Mouse (Mus musculus): ENCODE measurements at regions not wholly inside any gene's neighbourhood (a gene's known extent, or its start where the extent isn't known, plus 50 kb on each side); places are given as distances from the start of the nearest gene placed in this dataset.

DNA sequence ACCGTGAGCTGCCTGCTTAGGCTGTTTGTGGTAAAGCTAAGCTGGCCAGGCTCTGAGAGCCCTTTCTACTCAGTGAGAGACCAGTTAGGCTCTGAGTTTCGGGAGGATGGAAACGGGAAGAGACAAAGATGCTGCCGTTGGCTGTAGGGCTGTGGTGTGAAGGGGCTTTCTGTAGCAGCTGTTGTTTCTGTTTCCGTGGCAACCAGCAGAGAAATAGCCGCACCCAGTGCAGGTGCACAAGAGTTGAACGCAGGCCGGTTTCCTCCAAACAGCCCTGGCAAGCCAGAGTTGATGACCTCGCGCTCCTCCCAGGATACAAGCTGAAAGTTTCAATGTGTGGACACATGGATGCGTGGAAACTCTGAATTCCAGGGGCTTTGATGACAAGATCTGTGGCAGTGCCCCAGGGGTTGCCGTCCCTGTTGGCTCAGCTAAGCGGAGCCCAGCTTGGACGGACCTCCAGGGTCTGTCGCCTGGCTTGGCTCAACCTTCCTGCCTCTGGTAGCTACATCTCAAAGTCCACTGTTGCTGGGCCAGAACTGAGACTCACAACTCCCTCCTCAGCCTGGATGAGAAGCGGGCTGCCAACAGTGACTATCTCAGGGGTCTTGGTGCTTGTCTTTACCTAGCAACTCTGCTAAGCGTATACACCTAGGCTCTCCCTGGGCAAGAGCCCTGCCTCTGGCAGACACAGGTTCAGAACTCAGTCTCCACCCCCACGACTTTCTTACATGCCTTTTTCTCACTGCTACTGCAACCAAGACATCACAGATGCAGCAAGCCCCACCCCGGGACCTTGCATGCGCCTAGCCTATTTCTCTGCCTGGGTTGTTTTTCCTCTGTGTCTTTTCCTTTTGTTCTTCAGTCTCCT is 192.6 kb upstream of the Map3k1 start:
- no peak for DNase-seq (ENCODE audit: low spot score in 2 of 2)

- peak in 1 of 2 experiments; percentile 17 for DNase-seq (ENCODE audit: low spot score in 2 of 2)
Measured at GRCm38 (mm10) chr13:112002661-112003347, 194.0 kb upstream of the Map3k1 start.

DNA sequence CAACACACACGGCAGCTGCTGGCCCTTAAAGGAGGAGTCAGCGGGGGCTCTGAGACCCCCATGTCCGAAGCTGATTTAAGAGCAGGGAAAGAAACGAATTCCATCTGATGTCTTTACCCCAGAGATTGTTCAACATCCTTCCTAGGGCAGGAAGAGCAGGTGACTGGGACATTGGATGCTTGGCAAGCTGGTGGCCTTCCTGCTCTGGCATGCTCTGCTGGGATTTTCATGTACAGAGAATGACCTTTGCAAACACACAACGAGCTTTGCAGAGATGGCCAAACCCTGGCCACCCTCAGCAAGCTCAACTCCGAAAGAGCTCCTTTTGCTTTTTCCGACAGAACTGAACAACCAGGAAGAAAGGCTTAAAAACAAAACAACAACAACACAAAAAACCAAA is 194.7 kb upstream of the Map3k1 start:
- no peak for DNase-seq (ENCODE audit: low spot score in 2 of 2)

DNA sequence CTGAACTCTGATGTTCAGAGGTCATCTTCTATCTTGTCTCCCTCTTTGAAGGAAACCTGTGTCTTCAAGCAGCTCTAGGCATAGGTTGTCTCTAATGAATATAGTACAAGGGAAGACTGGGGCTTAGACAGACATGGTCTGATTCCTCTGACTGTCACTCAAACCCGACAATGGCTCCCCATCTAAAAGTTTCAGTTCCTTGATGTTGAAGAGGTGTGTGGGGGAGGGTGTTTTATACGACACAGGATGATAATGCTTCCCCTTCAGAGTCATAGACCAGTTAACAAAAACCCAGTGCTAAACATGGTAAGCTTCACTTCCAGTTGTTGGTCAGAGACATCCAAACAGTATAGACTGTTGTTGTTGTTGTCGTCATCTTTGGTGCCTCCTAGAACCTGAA is 195.3 kb upstream of the Map3k1 start:
- DNase-seq (ENCODE audit: low spot score in 2 of 2), result no peak

DNA sequence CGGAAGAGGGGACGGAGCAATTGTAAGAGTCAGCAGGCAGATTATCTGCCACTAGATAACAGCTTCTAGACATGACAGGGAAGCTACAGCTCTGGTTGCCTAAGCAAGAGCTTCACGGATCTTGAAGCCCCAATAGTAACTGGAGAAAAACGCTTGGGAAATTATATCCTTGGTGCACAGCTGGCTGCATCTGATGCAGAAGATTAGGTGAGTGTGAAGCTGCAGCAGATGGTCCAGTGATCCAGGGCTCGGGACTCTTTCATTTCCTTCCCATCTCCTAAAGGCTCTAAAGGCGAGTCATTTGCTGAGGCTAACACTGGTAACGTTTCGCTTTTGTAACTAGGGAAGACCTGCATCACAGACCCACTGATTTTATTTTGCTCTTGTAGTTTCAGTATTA is 196.6 kb upstream of the Map3k1 start:
- no peak for DNase-seq (ENCODE audit: low spot score in 2 of 2)

DNA sequence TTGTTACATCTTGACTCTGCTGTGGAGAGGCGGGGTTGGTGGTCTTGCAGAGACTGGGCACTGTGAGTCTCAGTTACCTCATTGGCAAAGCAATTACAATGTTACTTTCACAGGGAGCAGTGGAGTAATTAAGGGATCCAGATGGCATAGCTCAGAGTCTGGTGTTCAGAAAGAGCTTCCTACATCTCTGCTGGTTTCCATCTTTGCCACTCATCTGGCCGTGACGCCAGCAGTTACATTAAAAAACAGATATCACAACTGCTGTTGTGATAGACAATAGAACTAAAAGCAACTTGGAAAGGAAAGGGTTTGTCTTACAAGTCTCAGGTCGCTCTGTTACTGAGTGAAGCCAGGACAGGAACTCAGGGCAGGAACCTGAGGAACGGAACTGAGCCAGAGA is 200.0 kb upstream of the Map3k1 start:
- DNase-seq (ENCODE audit: low spot score in 2 of 2), result no peak

DNA sequence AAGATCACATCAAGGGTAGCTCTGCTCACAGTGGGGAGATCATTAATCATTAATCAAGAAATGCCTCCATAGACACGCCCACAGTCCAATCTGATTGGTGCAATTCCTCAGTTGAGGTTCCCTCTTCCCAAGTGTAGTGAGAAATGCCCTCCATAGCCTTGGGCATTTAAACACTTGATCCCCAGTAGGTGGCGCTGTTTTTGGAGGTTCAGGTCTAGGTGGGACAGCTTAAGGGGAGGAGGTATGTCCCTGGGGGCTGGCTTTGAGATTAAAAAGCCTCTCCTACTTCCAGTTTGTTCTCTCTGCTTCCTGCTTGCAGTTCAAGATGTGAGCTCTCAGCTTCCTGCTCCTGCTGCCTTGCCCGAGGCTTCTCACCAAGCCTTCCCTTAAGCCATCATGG is 200.5 kb upstream of the Map3k1 start:
- no peak for DNase-seq (ENCODE audit: low spot score in 2 of 2)

GRCm38 (mm10) chr13:112010464-112010863 is 201.7 kb upstream of the Map3k1 start:
- no peak for DNase-seq (ENCODE audit: low spot score in 2 of 2)

DNA sequence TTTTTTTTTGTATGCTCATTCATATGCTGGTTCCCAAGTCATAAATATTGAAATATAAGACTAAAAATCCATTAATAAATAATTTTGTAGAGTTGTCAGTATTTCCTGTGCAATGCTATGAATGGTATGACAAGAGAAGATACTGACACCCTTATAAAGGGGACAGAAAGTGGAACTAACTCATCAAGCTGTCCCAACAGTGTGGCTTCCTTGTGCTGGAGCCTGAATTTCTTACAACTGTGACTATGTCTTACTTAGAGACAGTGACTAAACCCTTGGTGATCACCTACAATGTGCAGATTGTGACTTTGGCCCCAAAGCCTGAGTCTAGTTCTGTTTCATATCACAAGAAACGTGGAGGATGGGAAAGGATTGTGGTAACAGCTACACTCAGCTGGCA is 203.8 kb upstream of the Map3k1 start:
- DNase-seq (ENCODE audit: low spot score in 2 of 2), result no peak

DNA sequence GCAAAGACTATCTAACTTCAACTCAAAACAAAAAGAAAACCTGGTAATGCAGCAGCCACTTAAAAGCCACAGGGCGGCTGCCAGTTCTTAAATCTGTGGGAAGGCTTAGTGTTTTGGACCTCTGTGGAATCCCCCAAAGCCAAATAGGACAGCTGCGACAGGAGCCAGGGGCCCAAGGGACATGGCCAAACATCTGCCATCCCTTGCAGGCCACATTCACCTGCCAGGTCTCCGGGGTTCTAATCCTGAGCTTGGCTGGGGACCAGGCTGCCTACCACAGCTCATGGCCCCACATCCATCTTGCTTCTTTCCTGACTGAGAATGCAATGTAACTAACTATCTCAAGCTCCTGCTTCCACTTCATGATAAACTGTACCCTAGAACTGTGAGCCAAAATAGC is 206.3 kb upstream of the Map3k1 start:
- no peak for DNase-seq (ENCODE audit: low spot score in 2 of 2)

DNA sequence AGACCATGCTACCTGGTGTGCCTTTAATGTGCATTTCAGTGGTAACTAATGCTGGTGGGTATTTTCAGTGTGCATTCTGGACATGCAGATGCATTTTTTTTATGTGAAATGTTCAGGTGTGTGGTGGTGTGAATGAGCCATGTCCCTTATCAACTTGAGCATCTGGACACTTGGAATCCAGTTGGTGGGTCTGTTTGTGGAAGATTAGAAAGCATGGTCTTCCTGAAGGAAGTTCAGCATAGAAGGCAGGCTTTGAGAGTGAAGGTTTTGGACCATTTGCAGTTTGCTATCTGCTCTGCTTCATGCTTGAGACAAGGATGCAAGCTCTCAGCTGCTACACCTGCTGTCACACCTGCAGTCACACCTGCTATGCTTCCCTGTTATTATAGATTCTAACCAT is 207.5 kb upstream of the Map3k1 start:
- DNase-seq (ENCODE audit: low spot score in 2 of 2), result no peak

DNA sequence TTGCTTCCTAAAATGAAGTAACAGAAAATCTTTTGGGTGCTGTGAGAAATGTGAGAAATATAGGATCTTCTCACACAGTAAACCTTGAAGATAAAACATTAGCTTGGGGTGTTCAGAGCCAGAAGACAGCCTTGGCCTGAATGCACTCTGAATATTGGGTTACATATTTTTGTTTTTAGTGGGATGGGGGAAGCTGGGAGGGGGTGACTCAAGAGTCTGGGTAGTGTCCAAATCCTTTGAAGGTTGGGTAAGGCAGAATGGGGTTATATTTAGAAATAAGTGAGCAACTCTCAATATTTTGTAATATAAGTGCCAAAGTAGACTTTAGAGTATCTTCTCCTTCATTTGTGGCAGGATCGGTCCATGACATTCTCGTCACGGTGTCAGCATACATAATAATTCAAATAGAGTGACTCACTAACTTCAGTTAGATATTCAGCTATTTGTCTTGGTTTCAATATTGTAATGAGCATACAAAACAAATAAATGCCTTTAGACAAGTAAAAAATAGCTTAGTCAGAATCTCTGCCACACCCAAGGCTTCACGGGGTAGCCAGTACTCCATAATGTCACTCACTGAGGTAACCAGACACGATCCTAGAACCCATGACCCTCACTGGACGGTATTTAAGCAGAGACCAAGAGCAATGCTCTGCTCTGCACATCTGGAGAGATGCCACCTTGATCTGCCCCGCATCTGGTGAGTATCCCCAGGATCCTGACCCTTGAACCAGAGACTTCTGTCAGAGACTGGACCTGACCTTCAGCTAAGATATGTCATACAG is 209.9 kb upstream of the Map3k1 start:
- no peak for DNase-seq (ENCODE audit: low spot score in 2 of 2)

DNA sequence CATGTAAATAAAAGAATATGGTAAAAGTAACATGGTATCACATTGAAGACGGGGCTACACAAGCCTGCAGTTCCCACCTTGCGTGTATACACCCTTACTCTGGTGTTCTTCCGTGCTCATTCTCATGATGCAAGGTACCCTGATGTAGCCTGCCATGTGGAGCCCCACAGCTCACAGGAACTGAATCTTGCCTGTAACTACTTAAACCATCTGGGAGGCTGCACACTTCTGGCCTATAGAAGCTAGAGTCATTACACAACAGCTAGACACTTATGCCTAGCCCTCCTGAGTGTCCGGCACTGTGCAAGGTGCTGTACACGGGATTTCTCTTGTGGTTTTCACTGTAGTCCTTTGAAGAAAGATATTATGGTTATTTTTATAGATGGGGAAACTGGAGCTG is 210.8 kb upstream of the Map3k1 start:
- no peak for DNase-seq (ENCODE audit: low spot score in 2 of 2)

DNA sequence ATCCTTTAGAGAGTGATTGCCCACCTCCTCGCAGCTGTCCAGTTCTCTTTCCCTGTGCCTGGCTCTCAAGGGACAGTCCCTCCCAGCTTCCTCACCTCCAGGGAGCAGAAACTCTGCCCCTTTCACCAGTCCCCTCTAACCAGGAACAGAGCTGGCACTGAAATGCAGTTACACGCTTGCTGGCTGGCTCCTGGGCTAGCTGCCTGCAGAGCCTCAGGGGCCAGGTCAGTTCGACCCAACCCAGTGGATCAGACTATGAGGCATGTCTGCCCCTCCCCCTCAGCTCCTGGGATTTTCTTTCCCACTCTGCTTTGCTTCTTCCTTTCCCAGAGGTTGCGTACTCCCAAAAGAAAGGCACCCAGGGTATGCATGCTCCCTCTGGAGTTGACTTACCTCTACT is 214.4 kb upstream of the Map3k1 start:
- no peak for DNase-seq (ENCODE audit: low spot score in 2 of 2)

GRCm38 (mm10) chr13:112024667-112025585 is 216.1 kb upstream of the Map3k1 start:
- no peak for DNase-seq (ENCODE audit: low spot score in 2 of 2)

DNA sequence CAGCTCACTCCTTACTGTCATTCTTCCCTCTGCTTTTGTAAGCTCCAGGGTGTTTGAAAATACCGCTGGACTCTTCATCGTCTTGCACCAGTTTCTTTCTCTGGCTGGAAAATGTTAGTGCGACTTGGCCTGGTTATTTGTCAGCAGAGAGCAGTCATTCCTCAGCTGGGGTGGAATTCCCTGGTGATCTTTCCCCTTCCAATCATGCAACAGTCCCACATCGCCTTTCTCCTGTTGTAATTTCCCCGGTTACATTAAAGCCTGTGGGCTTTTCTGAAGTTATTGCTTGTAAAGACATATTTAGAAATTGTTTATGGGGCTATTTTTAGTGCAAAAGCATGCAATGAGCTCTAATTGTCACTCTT is 216.8 kb upstream of the Map3k1 start:
- no peak for DNase-seq (ENCODE audit: low spot score in 2 of 2)

- DNase-seq (ENCODE audit: low spot score in 2 of 2), result no peak
Measured at GRCm38 (mm10) chr13:112027736-112028135, 218.9 kb upstream of the Map3k1 start.

- DNase-seq (ENCODE audit: low spot score in 2 of 2), result no peak
Measured at GRCm38 (mm10) chr13:112031061-112031460, 222.3 kb upstream of the Map3k1 start.

DNA sequence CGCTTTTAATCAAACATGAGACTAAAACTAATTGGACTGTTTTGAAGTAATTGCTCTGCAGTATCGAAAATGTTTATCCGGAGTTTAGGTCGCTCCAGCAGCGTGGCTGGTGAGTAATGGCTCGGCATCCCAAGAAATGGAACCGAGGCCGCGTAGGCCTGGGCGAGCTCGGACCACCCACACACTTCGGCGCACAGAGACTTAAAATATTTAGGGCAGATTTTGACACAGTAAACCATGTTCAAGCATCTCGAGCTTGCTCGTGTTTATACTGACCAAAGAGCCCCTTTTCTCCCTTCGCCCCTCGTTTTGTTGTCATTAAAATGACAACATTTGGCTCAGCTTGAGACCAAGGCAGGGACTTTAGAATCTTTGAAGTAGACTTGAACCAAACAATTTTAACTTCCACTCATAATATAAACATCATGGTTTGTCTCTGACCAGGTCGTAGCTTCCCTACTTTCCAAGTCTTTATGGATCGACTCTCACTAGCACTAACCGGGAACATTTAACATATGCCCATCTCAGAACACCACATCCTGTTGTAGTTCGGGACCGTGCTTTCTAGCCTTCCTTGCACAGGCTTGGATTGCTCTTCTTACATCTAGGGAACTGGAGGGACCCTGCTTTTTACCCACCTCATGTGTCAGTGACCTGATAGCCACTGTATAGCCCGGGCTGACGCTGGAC is 223.0 kb upstream of the Map3k1 start:
- no peak for DNase-seq (ENCODE audit: low spot score in 2 of 2)

- DNase-seq (ENCODE audit: low spot score in 2 of 2), result no peak
Measured at GRCm38 (mm10) chr13:112037731-112038380, 229.1 kb upstream of the Map3k1 start.

All from right cerebral cortex, postnatal 36 days (tissue).